Mouse (Mus musculus) spleen, postnatal 0 days (tissue): Measurements from ENCODE around the gene Ndufs8. TPM values are rescaled to one million over a fixed set of nuclear protein-coding genes. Genes with fewer than 3 reads are reported as not detected.

ENCODE experiments used
- polyA plus RNA-seq: library from polyadenylated mRNA; unstranded; fragments of >200 nt; fragmentation: Nextera tagmentation; extraction: Ambion mirVana; gene quantifications from 2 replicates; pipeline ENCODE4 v1.2.1, GENCODE M21; 2015

The Ndufs8 gene
- 167 and 176 TPM in 2 replicates for polyA plus RNA-seq

DNA sequence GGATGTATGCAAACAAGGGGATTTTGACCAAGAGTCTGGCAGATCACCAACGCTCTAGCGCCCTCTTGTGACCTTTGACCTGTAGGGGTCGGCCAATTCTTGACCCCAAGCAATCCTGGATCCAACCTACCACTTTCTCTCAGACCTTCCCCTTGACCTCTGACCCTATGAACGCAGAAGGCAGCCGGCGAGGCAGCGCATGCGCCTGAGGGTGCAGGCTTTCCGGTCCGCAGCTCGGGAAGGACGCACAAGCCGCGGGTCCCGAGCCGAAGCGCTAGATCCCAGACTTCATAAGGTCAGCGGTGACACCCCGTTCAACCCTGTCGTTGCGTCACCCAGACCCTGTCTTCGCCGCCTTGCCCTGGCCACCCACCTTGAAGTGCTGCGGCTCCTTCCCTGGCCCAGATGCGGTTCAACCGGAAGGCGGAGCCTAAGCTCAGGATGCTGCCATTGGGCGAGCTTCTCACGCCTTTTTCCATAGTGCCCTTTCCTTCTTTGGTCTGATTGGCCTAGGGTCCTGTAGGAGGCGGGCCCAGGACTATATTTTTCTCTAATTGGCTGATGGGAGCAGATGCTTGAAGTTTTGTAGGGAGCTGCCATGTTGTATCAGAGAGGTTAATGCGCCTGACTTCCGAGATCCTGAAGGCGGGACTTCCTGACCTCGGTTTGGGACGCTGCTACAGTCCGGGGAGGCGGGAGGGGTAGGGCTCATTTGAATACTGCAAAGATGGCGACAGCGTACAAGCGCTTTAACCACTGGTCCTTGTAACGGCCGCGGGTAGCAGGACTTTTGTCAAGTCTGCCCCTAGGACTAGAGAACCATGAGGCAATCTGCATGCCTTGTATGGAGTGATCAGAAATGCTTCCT lies at the start of gene Ndufs8:
TSS of gene Ndufs8 (minus strand) at position 438 of the 868 bp plus-strand sequence.

DNA sequence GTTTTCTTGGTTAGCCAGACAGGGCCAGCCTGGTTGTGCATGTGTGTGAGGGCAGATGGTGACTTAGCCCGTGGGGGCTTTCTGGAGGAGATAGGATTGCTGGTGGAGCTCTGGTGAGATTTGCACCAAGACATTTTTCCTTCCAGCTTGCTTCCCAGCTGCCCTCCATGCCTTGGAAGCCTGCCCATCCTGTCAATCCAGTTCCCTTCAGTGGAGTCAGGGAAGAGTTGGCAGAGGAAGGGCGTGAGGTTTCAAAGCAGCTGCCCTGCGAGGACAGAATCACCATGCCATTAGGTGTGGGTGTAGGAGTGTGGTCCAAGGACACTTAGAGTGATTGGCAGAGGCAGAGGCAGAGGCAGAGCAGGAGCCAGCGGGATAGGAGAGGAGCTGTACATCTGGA lies 45.9 kb upstream of the Ndufs8 start, which contains the start of gene Aldh3b3:
TSS of gene Aldh3b3 (plus strand) at position 176 of the 400 bp plus-strand sequence.

GRCm38 (mm10) chr19:3935032-3935895 lies 22.7 kb upstream of the Ndufs8 start, which contains the start of gene Unc93b1:
TSS of gene Unc93b1 (plus strand) at chr19:3935186.

DNA sequence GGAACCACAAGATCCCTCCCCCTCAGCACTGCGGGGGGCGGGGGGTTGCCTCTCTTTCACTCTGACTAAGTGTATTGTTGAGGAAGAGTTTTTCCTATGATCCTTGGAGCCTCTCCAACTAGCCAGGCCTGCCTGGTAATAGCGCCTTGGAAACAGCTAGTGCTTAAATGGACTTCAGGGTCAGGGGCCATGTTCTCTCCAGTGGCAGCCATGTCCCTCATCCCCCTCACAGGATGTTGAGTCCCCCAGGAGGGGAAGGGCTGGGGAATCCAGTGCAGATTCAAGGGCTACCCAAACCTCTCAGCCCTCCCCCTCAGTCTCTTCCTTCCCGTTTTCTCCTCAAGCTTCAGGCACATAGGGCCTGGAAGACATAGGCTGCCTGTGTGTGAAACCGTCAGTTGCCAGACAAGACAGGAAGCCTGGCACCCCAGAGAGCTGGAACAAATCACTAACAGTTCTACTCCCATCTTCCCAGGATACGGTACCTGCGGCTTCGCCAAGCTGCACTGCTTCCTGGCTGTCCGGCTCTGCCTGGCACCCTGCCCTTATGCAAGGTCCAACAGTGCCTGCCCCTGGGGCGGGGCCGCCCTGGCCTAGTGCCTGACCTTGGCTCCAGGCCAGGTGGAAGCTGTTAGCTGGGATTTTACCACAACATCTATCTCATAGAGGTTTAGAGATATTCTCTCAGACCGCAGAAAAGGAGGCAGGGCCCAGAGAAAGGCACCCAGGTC lies 16.8 kb upstream of the Ndufs8 start, which contains the start of gene Aldh3b1:
TSS of gene Aldh3b1 (minus strand) at position 598 of the 731 bp plus-strand sequence.

DNA sequence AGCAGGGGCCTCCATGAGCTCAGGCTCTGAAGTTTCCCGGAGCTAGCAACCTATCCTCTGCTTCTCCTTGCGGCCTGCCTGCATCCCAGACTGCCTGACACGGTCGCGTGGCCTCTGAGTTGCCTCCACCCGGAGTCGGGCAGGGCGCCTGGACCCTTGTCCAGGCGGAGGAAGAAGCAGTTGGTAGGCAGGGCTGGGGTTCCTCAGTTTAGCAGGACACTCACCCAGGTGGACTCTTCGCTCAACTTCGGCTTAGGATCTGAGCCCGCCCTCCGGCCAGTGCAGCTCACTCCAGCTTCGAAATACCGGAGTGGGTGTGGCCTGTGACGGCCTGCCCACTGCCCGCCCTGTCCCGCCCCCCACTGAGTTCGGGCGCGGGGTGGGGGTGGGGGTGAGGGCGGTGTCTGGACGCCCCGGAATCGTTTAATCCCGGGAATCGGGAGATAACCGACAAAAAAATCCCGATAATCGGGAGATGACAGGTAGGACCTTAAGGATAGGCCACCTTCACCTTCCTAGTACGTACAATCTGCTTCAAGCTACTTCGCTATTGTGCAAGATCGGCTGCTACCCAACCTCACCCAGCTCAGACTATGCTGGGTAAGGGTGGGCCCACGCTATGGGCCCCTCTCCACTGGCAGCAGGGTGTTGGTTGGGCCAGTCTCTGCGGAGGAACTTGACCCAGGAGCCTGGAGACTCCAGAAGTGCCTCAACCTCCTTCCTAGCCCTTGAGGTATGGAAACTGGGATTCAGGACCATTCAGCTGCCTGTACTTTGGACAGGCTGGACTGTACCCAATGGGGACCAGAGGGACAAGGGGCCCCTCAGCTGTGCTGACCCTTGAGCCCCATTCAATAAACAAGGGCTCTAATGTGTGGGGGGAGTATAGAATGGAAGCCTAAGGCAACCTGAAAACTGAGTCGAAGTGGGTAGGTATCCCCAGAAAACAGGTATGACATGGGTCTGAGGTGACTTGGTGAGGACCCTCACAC lies 5.5 kb downstream of the Ndufs8 start, which contains the start of gene Tcirg1:
TSS of gene Tcirg1 (minus strand) at position 339 of the 992 bp plus-strand sequence.

Other genes starting within 250 kb of the Ndufs8 start
- 1.6 and 2.3 TPM in 2 replicates for gene Lrp5, start 226.2 kb downstream of the Ndufs8 start, polyA plus RNA-seq
- gene 1810055G02Rik, start 204.5 kb downstream of the Ndufs8 start, polyA plus RNA-seq, result 8.9 and 10.1 TPM in 2 replicates
- gene Kmt5b, start 145.4 kb downstream of the Ndufs8 start, polyA plus RNA-seq, result 9.7 and 11.8 TPM in 2 replicates
- gene Chka, start 61.0 kb downstream of the Ndufs8 start, polyA plus RNA-seq, result 11.0 and 14.0 TPM in 2 replicates
- gene Tcirg1, start 5.6 kb downstream of the Ndufs8 start, polyA plus RNA-seq, result 23.3 and 40.3 TPM in 2 replicates
- gene Aldh3b1, start 17.0 kb upstream of the Ndufs8 start, polyA plus RNA-seq, result 12.5 and 18.9 TPM in 2 replicates
- 48.2 and 70.6 TPM in 2 replicates for gene Unc93b1, start 22.4 kb upstream of the Ndufs8 start, polyA plus RNA-seq
- gene Aldh3b3, start 45.9 kb upstream of the Ndufs8 start, polyA plus RNA-seq, result 0.08 and 0.15 TPM in 2 replicates
- gene Aldh3b2, start 59.6 kb upstream of the Ndufs8 start, polyA plus RNA-seq, result 0.45 and 0.91 TPM in 2 replicates
- 7.9 and 9.8 TPM in 2 replicates for gene Acy3, start 73.8 kb upstream of the Ndufs8 start, polyA plus RNA-seq
- gene Tbx10, start 80.0 kb upstream of the Ndufs8 start, polyA plus RNA-seq, result 0.06 TPM in 1 of 2 replicates, not detected in the other
- 20.8 and 22.9 TPM in 2 replicates for gene Nudt8, start 87.8 kb upstream of the Ndufs8 start, polyA plus RNA-seq
- 0.71 and 0.87 TPM in 2 replicates for gene Gm49405, start 87.9 kb upstream of the Ndufs8 start, polyA plus RNA-seq
- gene Doc2g, start 90.5 kb upstream of the Ndufs8 start, polyA plus RNA-seq, result 1.3 and 1.6 TPM in 2 replicates
- gene Ndufv1, start 100.0 kb upstream of the Ndufs8 start, polyA plus RNA-seq, result 162 and 170 TPM in 2 replicates
- 309 and 335 TPM in 2 replicates for gene Gstp1, start 125.2 kb upstream of the Ndufs8 start, polyA plus RNA-seq
- 7.4 and 12.0 TPM in 2 replicates for gene Gstp2, start 133.2 kb upstream of the Ndufs8 start, polyA plus RNA-seq
- gene Gstp3, start 146.8 kb upstream of the Ndufs8 start, polyA plus RNA-seq, result 30.1 and 31.1 TPM in 2 replicates
- gene Cabp2, start 168.8 kb upstream of the Ndufs8 start, polyA plus RNA-seq, result 0.19 TPM in 1 of 2 replicates, not detected in the other
- 172 and 193 TPM in 2 replicates for gene Cdk2ap2, start 184.4 kb upstream of the Ndufs8 start, polyA plus RNA-seq
- 16.6 and 22.5 TPM in 2 replicates for gene Pitpnm1, start 187.2 kb upstream of the Ndufs8 start, polyA plus RNA-seq
- 46.8 and 51.7 TPM in 2 replicates for gene Aip, start 213.1 kb upstream of the Ndufs8 start, polyA plus RNA-seq
- gene Gpr152, start 227.0 kb upstream of the Ndufs8 start, polyA plus RNA-seq, result not detected in 2 replicates
- 0.34 and 0.51 TPM in 2 replicates for gene Cabp4, start 231.3 kb upstream of the Ndufs8 start, polyA plus RNA-seq
- gene Coro1b, start 235.8 kb upstream of the Ndufs8 start, polyA plus RNA-seq, result 83.9 and 109 TPM in 2 replicates
- 54.1 and 74.8 TPM in 2 replicates for gene Ptprcap, start 240.8 kb upstream of the Ndufs8 start, polyA plus RNA-seq